Mouse (Mus musculus) CH12.LX (cell line): ENCODE measurements around the gene Fam214b.

ENCODE experiments used
- CTCF ChIP-seq, 2 experiments: IDR thresholded peaks in 1 of 2; conservative IDR thresholded peaks in 1 of 2; 2 replicates each; pipeline ENCODE4 v1.5.1; 2011 to 2012; ENCODE audit warnings: low read depth in 2 of 2, low read length in 2 of 2, improper control_type of control experiment in 1 of 2, inconsistent platforms in 1 of 2, mild to moderate bottlenecking in 1 of 2, moderate library complexity in 1 of 2
- E2F4 ChIP-seq: IDR thresholded peaks from 2 replicates; pipeline ENCODE4 v1.6.1; 2011; ENCODE audit warnings: low read depth, low read length, improper control_type of control experiment; ENCODE audit not compliant: insufficient replicate concordance
- ELF1 ChIP-seq: IDR thresholded peaks from 2 replicates; pipeline ENCODE4 v1.6.1; 2014; ENCODE audit warnings: low read depth, mild to moderate bottlenecking, inconsistent platforms, low read length, improper control_type of control experiment
- EP300 ChIP-seq: IDR thresholded peaks from 2 replicates; pipeline ENCODE4 v1.6.1; 2011; ENCODE audit warnings: low read length, improper control_type of control experiment
- KAT2A ChIP-seq: IDR thresholded peaks from 2 replicates; pipeline ENCODE4 v1.6.1; 2012; ENCODE audit warnings: low read length, improper control_type of control experiment, inconsistent platforms; ENCODE audit not compliant: insufficient replicate concordance
- MAFK ChIP-seq: IDR thresholded peaks from 2 replicates; pipeline ENCODE4 v1.6.1; 2011; ENCODE audit warnings: low read length, improper control_type of control experiment; ENCODE audit not compliant: insufficient replicate concordance
- MEF2A ChIP-seq: IDR thresholded peaks from 2 replicates; pipeline ENCODE4 v1.6.1; 2014; ENCODE audit warnings: low read depth, mild to moderate bottlenecking, inconsistent platforms, low read length, improper control_type of control experiment, borderline replicate concordance
- NRF1 ChIP-seq: IDR thresholded peaks from 2 replicates; pipeline ENCODE4 v1.6.1; 2014; ENCODE audit warnings: low read depth, mild to moderate bottlenecking, inconsistent platforms, low read length, improper control_type of control experiment, moderate library complexity
- POLR2A ChIP-seq: IDR thresholded peaks from 2 replicates; pipeline ENCODE4 v1.6.1; 2011; ENCODE audit warnings: low read depth, mild to moderate bottlenecking, improper control_type of control experiment, low read length
- SMC3 ChIP-seq: IDR thresholded peaks from 2 replicates; pipeline ENCODE4 v1.6.1; 2011; ENCODE audit warnings: low read depth, low read length, improper control_type of control experiment
- USF1 ChIP-seq: IDR thresholded peaks from 2 replicates; pipeline ENCODE4 v1.6.1; 2014; ENCODE audit warnings: low read depth, mild to moderate bottlenecking, inconsistent platforms, low read length, improper control_type of control experiment
- USF2 ChIP-seq: conservative IDR thresholded peaks from 2 replicates; pipeline ENCODE4 v1.6.1; 2011; ENCODE audit warnings: low read depth, low read length, improper control_type of control experiment

GRCm38 (mm10) chr4:43078071-43078718, 32.2 kb upstream of the Fam214b start:
- TF ChIP-seq NRF1 (no peak), MAFK (no peak), USF1 (no peak), CTCF (conservative IDR thresholded peaks at IDR 0.05 in 1 of 2, IDR thresholded peaks at IDR 0.05 in 1 of 2; ENCODE audit: low read depth in 2 of 2, low read length in 2 of 2) (no peak), KAT2A (no peak), E2F4 (no peak), MEF2A (no peak), ELF1 (no peak), POLR2A (no peak), USF2 (no peak), EP300 (no peak), SMC3 (no peak)
